Mouse (Mus musculus) hematopoietic stem cell, adult 5-6 weeks (primary cell): Measurements from ENCODE around the gene Gm42791. TPM values are rescaled to one million over a fixed set of nuclear protein-coding genes. Genes with fewer than 3 reads are reported as not detected.

Experiments
- ATAC-seq, 2 experiments: fragments of 125-278 bp in 1 of 2; replicated peaks in 1 of 2; 2 replicates each; pipeline ENCODE4 v1.8.0; 2016 to 2017; ENCODE audit warnings: inconsistent platforms in 2 of 2, mild to moderate bottlenecking in 2 of 2, moderate number of reproducible peaks in 2 of 2, low read depth in 1 of 2, moderate TSS enrichment in 1 of 2; ENCODE audit not compliant: low FRiP score in 2 of 2, poor library complexity in 2 of 2, severe bottlenecking in 2 of 2, insufficient read depth in 1 of 2, low TSS enrichment in 1 of 2
- total RNA-seq: library from RNA; stranded (forward); fragments of 172-1452, 232-1000 nt; gene quantifications from 2 replicates; pipeline ENCODE4 v1.2.3, GENCODE M21; 2017

The Gm42791 gene
- total RNA-seq, 1 experiment from 2014 or later = 0.30 TPM

- ATAC-seq = peak; percentile 51 to 68
Measured at GRCm38 (mm10) chr5:149015335-149016201, 20.6 kb upstream of the Gm42791 start.

- no peak for ATAC-seq
Measured at GRCm38 (mm10) chr5:149014600-149015268, 19.8 kb upstream of the Gm42791 start.

- ATAC-seq = no peak
Measured at GRCm38 (mm10) chr5:149013817-149014508, 19.0 kb upstream of the Gm42791 start.

- no peak for ATAC-seq
Measured at GRCm38 (mm10) chr5:149009111-149009510, 14.2 kb upstream of the Gm42791 start.

GRCm38 (mm10) chr5:149007295-149007646, 12.3 kb upstream of the Gm42791 start:
- ATAC-seq = no peak

- ATAC-seq = peak; percentile 77 to 86
Measured at GRCm38 (mm10) chr5:149006362-149007294, 11.7 kb upstream of the Gm42791 start.

GRCm38 (mm10) chr5:149005701-149006361, 10.9 kb upstream of the Gm42791 start:
- peak in 1 of 2 experiments; percentile 26; a peak in 2 of 4 replicates for ATAC-seq

GRCm38 (mm10) chr5:149005083-149005482, 10.1 kb upstream of the Gm42791 start:
- no peak for ATAC-seq

- no peak for ATAC-seq
Measured at GRCm38 (mm10) chr5:149003137-149003536, 8.2 kb upstream of the Gm42791 start.

GRCm38 (mm10) chr5:149002803-149003115, 7.8 kb upstream of the Gm42791 start:
- ATAC-seq = no peak

GRCm38 (mm10) chr5:149002034-149002802, 7.3 kb upstream of the Gm42791 start:
- ATAC-seq = no peak

GRCm38 (mm10) chr5:148999802-149000201, 4.9 kb upstream of the Gm42791 start:
- no peak for ATAC-seq

GRCm38 (mm10) chr5:148998512-148998911, 3.6 kb upstream of the Gm42791 start:
- no peak for ATAC-seq

GRCm38 (mm10) chr5:148996709-148997037, 1.7 kb upstream of the Gm42791 start:
- no peak for ATAC-seq

- ATAC-seq = no peak
Measured at GRCm38 (mm10) chr5:148995962-148996708, 1.2 kb upstream of the Gm42791 start.

GRCm38 (mm10) chr5:148994311-148994705, 639 bp downstream of the Gm42791 start:
- no peak for ATAC-seq
